Mouse (Mus musculus) CH12.LX (cell line): ENCODE measurements around the gene Gm7534. TPM values are rescaled to one million over a fixed set of nuclear protein-coding genes. Genes with fewer than 3 reads are reported as not detected.

Experiments used
- polyA plus RNA-seq: library from polyadenylated mRNA; unstranded; fragments of >175 nt; gene quantifications from 2 replicates; pipeline ENCODE4 v1.2.1, GENCODE M21; 2012; ENCODE audit warnings: low read depth; ENCODE audit not compliant: insufficient read length
- total RNA-seq, 2 experiments: library from RNA; depleted of rRNA; stranded (reverse); fragments of 300-350 nt in 1 of 2; fragments of >200 nt in 1 of 2; gene quantifications; 2 replicates each; pipeline ENCODE4 v1.2.3; 2012 to 2014

The Gm7534 gene
- total and polyA plus RNA-seq, 3 experiments, result not detected

Other genes with a start within 250 kb of the Gm7534 start
- gene Hmgn2, start 234.4 kb downstream of the Gm7534 start, total RNA-seq (2012; rRNA removed), result 157 and 196 TPM in 2 replicates
- gene Hmgn2, start 234.4 kb downstream of the Gm7534 start, total RNA-seq (2014; rRNA removed), result 161 and 168 TPM in 2 replicates
- 195 and 299 TPM in 2 replicates for gene Hmgn2, start 234.4 kb downstream of the Gm7534 start, polyA plus RNA-seq
- gene Dhdds, start 202.1 kb downstream of the Gm7534 start, total RNA-seq (2012; rRNA removed), result 26.0 and 29.4 TPM in 2 replicates
- gene Dhdds, start 202.1 kb downstream of the Gm7534 start, total RNA-seq (2014; rRNA removed), result 12.9 TPM in 2 replicates
- gene Dhdds, start 202.1 kb downstream of the Gm7534 start, polyA plus RNA-seq, result 33.1 and 34.5 TPM in 2 replicates
- gene Lin28a, start 184.2 kb downstream of the Gm7534 start, total RNA-seq (2012; rRNA removed), result 0.04 and 0.08 TPM in 2 replicates
- not detected in 2 replicates for gene Lin28a, start 184.2 kb downstream of the Gm7534 start, total RNA-seq (2014; rRNA removed)
- not detected in 2 replicates for gene Lin28a, start 184.2 kb downstream of the Gm7534 start, polyA plus RNA-seq
- gene Zfp683, start 149.2 kb downstream of the Gm7534 start, total RNA-seq (2012; rRNA removed), result not detected in 2 replicates
- gene Zfp683, start 149.2 kb downstream of the Gm7534 start, total RNA-seq (2014; rRNA removed), result not detected in 2 replicates
- gene Zfp683, start 149.2 kb downstream of the Gm7534 start, polyA plus RNA-seq, result 0.16 TPM in 1 of 2 replicates, not detected in the other
- 9.2 and 10.6 TPM in 2 replicates for gene Crybg2, start 142.2 kb downstream of the Gm7534 start, total RNA-seq (2012; rRNA removed)
- 3.0 and 3.6 TPM in 2 replicates for gene Crybg2, start 142.2 kb downstream of the Gm7534 start, total RNA-seq (2014; rRNA removed)
- 15.6 and 15.9 TPM in 2 replicates for gene Crybg2, start 142.2 kb downstream of the Gm7534 start, polyA plus RNA-seq
- 2,306 and 3,109 TPM in 2 replicates for gene Cd52, start 107.9 kb downstream of the Gm7534 start, total RNA-seq (2012; rRNA removed)
- 4,323 and 5,448 TPM in 2 replicates for gene Cd52, start 107.9 kb downstream of the Gm7534 start, total RNA-seq (2014; rRNA removed)
- 1,849 and 1,886 TPM in 2 replicates for gene Cd52, start 107.9 kb downstream of the Gm7534 start, polyA plus RNA-seq
- gene Ubxn11, start 100.4 kb downstream of the Gm7534 start, total RNA-seq (2012; rRNA removed), result 12.3 and 18.8 TPM in 2 replicates
- gene Ubxn11, start 100.4 kb downstream of the Gm7534 start, total RNA-seq (2014; rRNA removed), result 6.0 and 6.6 TPM in 2 replicates
- gene Ubxn11, start 100.4 kb downstream of the Gm7534 start, polyA plus RNA-seq, result 35.9 and 38.8 TPM in 2 replicates
- 151 and 153 TPM in 2 replicates for gene Sh3bgrl3, start 74.2 kb downstream of the Gm7534 start, total RNA-seq (2012; rRNA removed)
- 104 and 128 TPM in 2 replicates for gene Sh3bgrl3, start 74.2 kb downstream of the Gm7534 start, total RNA-seq (2014; rRNA removed)
- gene Sh3bgrl3, start 74.2 kb downstream of the Gm7534 start, polyA plus RNA-seq, result 289 and 362 TPM in 2 replicates
- 24.4 and 24.9 TPM in 2 replicates for gene Cep85, start 15.9 kb downstream of the Gm7534 start, total RNA-seq (2012; rRNA removed)
- 29.4 and 32.8 TPM in 2 replicates for gene Cep85, start 15.9 kb downstream of the Gm7534 start, total RNA-seq (2014; rRNA removed)
- gene Cep85, start 15.9 kb downstream of the Gm7534 start, polyA plus RNA-seq, result 28.3 and 32.8 TPM in 2 replicates
- gene Catsper4, start 24.4 kb upstream of the Gm7534 start, total RNA-seq (2012; rRNA removed), result not detected in 2 replicates
- not detected in 2 replicates for gene Catsper4, start 24.4 kb upstream of the Gm7534 start, total RNA-seq (2014; rRNA removed)
- gene Catsper4, start 24.4 kb upstream of the Gm7534 start, polyA plus RNA-seq, result not detected in 2 replicates
- 0.08 and 0.13 TPM in 2 replicates for gene Cnksr1, start 35.4 kb upstream of the Gm7534 start, total RNA-seq (2012; rRNA removed)
- gene Cnksr1, start 35.4 kb upstream of the Gm7534 start, total RNA-seq (2014; rRNA removed), result not detected in 2 replicates
- gene Cnksr1, start 35.4 kb upstream of the Gm7534 start, polyA plus RNA-seq, result 0.16 TPM in 1 of 2 replicates, not detected in the other
- gene E130218I03Rik, start 40.7 kb upstream of the Gm7534 start, total RNA-seq (2012; rRNA removed), result 2.9 TPM in 2 replicates
- gene E130218I03Rik, start 40.7 kb upstream of the Gm7534 start, total RNA-seq (2014; rRNA removed), result 0.43 TPM in 1 of 2 replicates, not detected in the other
- gene E130218I03Rik, start 40.7 kb upstream of the Gm7534 start, polyA plus RNA-seq, result 1.6 and 2.5 TPM in 2 replicates
- gene Zfp593, start 42.6 kb upstream of the Gm7534 start, total RNA-seq (2012; rRNA removed), result 29.1 and 32.3 TPM in 2 replicates
- 31.2 and 34.7 TPM in 2 replicates for gene Zfp593, start 42.6 kb upstream of the Gm7534 start, total RNA-seq (2014; rRNA removed)
- gene Zfp593, start 42.6 kb upstream of the Gm7534 start, polyA plus RNA-seq, result 27.9 and 28.9 TPM in 2 replicates
- not detected in 2 replicates for gene Gm30191, start 43.9 kb upstream of the Gm7534 start, total RNA-seq (2012; rRNA removed)
- not detected in 2 replicates for gene Gm30191, start 43.9 kb upstream of the Gm7534 start, total RNA-seq (2014; rRNA removed)
- gene Gm30191, start 43.9 kb upstream of the Gm7534 start, polyA plus RNA-seq, result not detected in 2 replicates
- gene Grrp1, start 51.1 kb upstream of the Gm7534 start, total RNA-seq (2012; rRNA removed), result not detected in 2 replicates
- gene Grrp1, start 51.1 kb upstream of the Gm7534 start, total RNA-seq (2014; rRNA removed), result not detected in 2 replicates
- gene Grrp1, start 51.1 kb upstream of the Gm7534 start, polyA plus RNA-seq, result not detected in 2 replicates
- 14.6 and 16.1 TPM in 2 replicates for gene Pdik1l, start 84.9 kb upstream of the Gm7534 start, total RNA-seq (2012; rRNA removed)
- gene Pdik1l, start 84.9 kb upstream of the Gm7534 start, total RNA-seq (2014; rRNA removed), result 13.7 and 14.8 TPM in 2 replicates
- gene Pdik1l, start 84.9 kb upstream of the Gm7534 start, polyA plus RNA-seq, result 12.1 and 15.6 TPM in 2 replicates
- 0.25 TPM in 1 of 2 replicates, not detected in the other for gene Trim63, start 112.1 kb upstream of the Gm7534 start, total RNA-seq (2012; rRNA removed)
- 0.16 TPM in 1 of 2 replicates, not detected in the other for gene Trim63, start 112.1 kb upstream of the Gm7534 start, total RNA-seq (2014; rRNA removed)
- gene Trim63, start 112.1 kb upstream of the Gm7534 start, polyA plus RNA-seq, result 0.38 and 0.49 TPM in 2 replicates
- gene Slc30a2, start 140.2 kb upstream of the Gm7534 start, total RNA-seq (2012; rRNA removed), result 8.9 and 9.7 TPM in 2 replicates
- gene Slc30a2, start 140.2 kb upstream of the Gm7534 start, total RNA-seq (2014; rRNA removed), result 4.5 and 5.1 TPM in 2 replicates
- gene Slc30a2, start 140.2 kb upstream of the Gm7534 start, polyA plus RNA-seq, result 22.4 and 23.6 TPM in 2 replicates
- 1.0 and 4.5 TPM in 2 replicates for gene Extl1, start 180.8 kb upstream of the Gm7534 start, total RNA-seq (2012; rRNA removed)
- gene Extl1, start 180.8 kb upstream of the Gm7534 start, total RNA-seq (2014; rRNA removed), result 0.36 and 0.54 TPM in 2 replicates
- gene Extl1, start 180.8 kb upstream of the Gm7534 start, polyA plus RNA-seq, result 1.6 TPM in 2 replicates
- gene Pafah2, start 193.3 kb upstream of the Gm7534 start, total RNA-seq (2012; rRNA removed), result 10.5 and 10.7 TPM in 2 replicates
- 8.9 and 10.6 TPM in 2 replicates for gene Pafah2, start 193.3 kb upstream of the Gm7534 start, total RNA-seq (2014; rRNA removed)
- 9.1 and 10.4 TPM in 2 replicates for gene Pafah2, start 193.3 kb upstream of the Gm7534 start, polyA plus RNA-seq